Mouse (Mus musculus): Measurements from ENCODE around the gene R3hdm1. TPM values are rescaled to one million over a fixed set of nuclear protein-coding genes. Genes with fewer than 3 reads are reported as not detected.
A peak's percentile ranks its signal among the peaks of the same experiment; 100 is the strongest.

Gene R3hdm1
- polyA plus RNA-seq (2016; fragmentation: Nextera tagmentation; extraction: Ambion mirVana) = 79.7 and 83.8 TPM in 2 replicates

DNA sequence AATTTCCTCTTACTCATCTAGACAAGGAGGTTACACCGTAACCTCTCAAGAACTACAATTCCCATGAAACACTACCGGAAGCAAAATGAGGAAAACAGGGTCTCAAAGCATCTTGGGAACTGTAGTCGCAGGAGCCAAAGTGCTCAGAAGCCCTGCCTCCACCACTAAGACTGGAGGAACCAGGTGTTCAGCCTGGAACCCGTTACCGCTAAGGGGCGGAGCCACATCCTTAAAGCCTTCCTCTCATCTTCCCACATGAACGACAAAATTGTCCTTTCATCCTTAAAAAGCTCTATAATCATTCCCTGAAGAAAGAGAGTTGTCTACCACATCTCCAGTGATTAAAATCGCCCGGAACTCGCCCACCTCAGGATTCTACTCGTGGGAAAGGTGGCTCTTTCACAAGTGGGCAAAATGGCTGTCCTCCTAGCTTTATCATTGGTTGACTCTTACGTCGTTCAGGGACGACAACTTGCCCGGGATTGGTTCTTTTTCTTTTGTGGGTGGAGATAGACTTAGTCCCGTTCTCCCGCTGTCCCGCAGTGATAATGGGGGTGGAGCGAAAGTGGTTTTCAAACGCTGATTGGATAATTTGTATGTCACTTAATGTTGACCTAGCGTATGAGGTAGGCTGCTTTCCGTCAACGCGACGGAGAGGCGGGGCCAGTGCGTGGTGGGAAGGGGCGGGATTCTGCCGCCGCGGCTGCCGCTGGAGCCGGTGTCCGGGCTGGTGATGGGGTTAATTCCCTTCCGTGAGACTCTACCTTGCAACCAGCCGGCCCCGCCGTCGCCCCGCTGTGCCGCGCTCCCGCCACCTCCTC is at the start of gene R3hdm1, which contains the start of gene Zranb3:
Gene R3hdm1 (plus strand): TSS at position 661 of the 821 bp plus-strand sequence.
Gene Zranb3 (minus strand): TSS at position 407 of the 821 bp plus-strand sequence.
- under 1% methylated on average over 43 of the region's 43 CpGs for WGBS
- Histone ChIP-seq H3K9ac (peak within 1 kb of the TSS; percentile 84), H3K9me3 (no peaks in the 10 kb centered on the region), H3K4me1 (peaks cover 6% of the 10 kb centered on the region; the same call in 1 of the 2 replicates), H3K4me3 (peak within 1 kb of the TSS; percentile 92), H3K27me3 (no peaks in the 10 kb centered on the region), H3K36me3 (no peaks in the 10 kb centered on the region), H3K4me2 (replicated peaks) (peak within 1 kb of the TSS; percentile 63), H3K27ac (peak within 1 kb of the TSS; percentile 92)
- peak; percentile 96 for ATAC-seq (ENCODE audit: insufficient number of reproducible peaks, insufficient read depth, low FRiP score, low TSS enrichment)

DNA sequence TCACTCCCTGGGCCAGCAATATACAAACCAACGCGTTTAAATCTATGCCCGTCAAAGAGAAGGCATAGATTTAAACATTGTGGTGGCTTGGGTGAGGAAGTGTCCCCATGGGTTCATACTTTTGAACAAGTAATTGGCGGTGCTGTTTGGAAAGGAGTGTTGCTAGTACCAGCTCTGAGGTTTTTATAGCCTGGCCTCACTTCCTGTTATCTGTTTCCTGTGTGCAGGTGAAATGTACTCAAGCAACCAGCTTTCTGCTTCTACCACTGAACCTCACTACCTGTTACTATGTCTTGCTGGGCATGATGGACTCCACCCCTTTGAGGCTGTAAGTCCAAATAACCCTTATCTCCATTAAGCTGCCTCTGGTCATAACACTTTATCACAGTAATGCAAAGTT is 45.8 kb upstream of the R3hdm1 start:
- H3K4me3 ChIP-seq = no peak overlapping the region
- no peak overlapping the region for H3K27ac ChIP-seq
- no peaks in the 10 kb centered on the region for H3K4me1 ChIP-seq
- 90% methylated on average over 4 of the region's 4 CpGs for WGBS
- H3K27me3 ChIP-seq = no peaks in the 10 kb centered on the region
- H3K4me2 ChIP-seq (replicated peaks) = no peak overlapping the region
- no peaks in the 10 kb centered on the region for H3K36me3 ChIP-seq
- H3K9me3 ChIP-seq = no peaks in the 10 kb centered on the region
- no peak overlapping the region for H3K9ac ChIP-seq
- ATAC-seq (ENCODE audit: insufficient number of reproducible peaks, insufficient read depth, low FRiP score, low TSS enrichment) = no peak

GRCm38 (mm10) chr1:128058625-128059024 is 44.5 kb upstream of the R3hdm1 start:
- no peaks in the 10 kb centered on the region for H3K27me3 ChIP-seq
- no peak overlapping the region for H3K27ac ChIP-seq
- H3K4me1 ChIP-seq = no peaks in the 10 kb centered on the region
- H3K9me3 ChIP-seq = no peaks in the 10 kb centered on the region
- whole genome bisulfite sequencing = 91% methylated on average over 5 of the region's 5 CpGs
- H3K4me2 ChIP-seq (replicated peaks) = no peak overlapping the region
- H3K9ac ChIP-seq = no peak overlapping the region
- H3K36me3 ChIP-seq = no peaks in the 10 kb centered on the region
- no peak overlapping the region for H3K4me3 ChIP-seq
- no peak for ATAC-seq (ENCODE audit: insufficient number of reproducible peaks, insufficient read depth, low FRiP score, low TSS enrichment)

DNA sequence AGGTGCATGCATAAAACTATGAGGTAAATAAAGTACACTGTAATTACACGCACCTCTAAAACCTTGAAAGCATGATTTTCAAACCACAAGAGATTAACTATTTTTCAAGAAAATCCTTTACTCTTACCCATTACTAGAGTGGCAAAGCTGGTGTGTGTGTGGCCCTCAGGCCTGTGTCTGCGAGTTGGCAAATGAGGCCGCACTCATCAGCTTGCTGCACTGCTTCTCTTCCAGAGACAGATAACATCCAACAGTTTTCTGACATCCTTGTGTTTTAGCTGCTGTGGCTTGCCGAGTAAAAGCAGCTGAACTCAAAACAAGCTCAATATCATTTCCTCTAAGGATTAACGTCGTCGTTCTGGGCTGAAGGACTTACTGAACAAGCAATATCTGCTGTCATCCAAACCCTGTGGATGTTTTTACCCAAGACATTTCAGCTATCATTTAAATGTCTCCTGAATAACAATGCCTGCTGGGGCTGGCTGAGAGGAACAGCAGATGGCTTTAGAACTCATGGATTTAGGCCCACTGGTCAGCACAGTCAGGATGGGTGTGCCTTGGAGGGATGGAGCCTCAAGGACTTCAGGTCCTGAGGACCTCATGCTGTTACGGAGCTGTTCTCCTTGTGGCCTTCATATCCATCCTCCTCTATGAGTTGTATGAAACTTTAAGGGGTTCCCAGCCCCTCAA is 42.3 kb upstream of the R3hdm1 start:
- no peak overlapping the region for H3K4me3 ChIP-seq
- ATAC-seq (ENCODE audit: insufficient number of reproducible peaks, insufficient read depth, low FRiP score, low TSS enrichment) = no peak
- H3K4me1 ChIP-seq = no peaks in the 10 kb centered on the region
- no peak overlapping the region for H3K27ac ChIP-seq
- H3K4me2 ChIP-seq (replicated peaks) = no peak overlapping the region
- H3K9ac ChIP-seq = no peak overlapping the region
- no peaks in the 10 kb centered on the region for H3K36me3 ChIP-seq
- WGBS = 66% methylated on average over 8 of the region's 8 CpGs
- no peaks in the 10 kb centered on the region for H3K27me3 ChIP-seq
- no peaks in the 10 kb centered on the region for H3K9me3 ChIP-seq

DNA sequence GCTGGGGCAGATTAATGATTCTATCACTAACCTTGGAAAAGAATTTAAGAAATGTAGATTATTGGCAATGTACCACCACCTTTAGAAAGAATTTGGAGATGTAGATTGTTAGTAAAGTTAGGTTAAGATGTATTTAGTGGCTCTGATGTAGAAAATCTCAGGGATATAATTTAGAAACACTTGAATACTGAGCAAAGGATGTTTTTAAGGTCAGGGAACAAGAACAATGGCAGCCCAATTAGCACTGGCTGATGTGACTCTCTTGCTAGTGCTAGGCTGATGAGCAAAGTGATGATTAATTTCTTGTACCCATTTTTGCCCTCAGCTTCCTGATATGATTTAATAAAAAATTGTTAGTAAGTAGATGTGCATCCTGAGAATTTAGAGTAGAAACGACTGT is 41.7 kb upstream of the R3hdm1 start:
- no peaks in the 10 kb centered on the region for H3K9me3 ChIP-seq
- no peaks in the 10 kb centered on the region for H3K27me3 ChIP-seq
- no peak overlapping the region for H3K9ac ChIP-seq
- no peaks in the 10 kb centered on the region for H3K36me3 ChIP-seq
- H3K4me3 ChIP-seq = no peak overlapping the region
- no peak for ATAC-seq (ENCODE audit: insufficient number of reproducible peaks, insufficient read depth, low FRiP score, low TSS enrichment)
- no peak overlapping the region for H3K27ac ChIP-seq
- WGBS = 76% methylated on average over 1 of the region's 1 CpGs
- no peak overlapping the region for H3K4me2 ChIP-seq (replicated peaks)
- no peaks in the 10 kb centered on the region for H3K4me1 ChIP-seq

GRCm38 (mm10) chr1:128062167-128062566 is 40.9 kb upstream of the R3hdm1 start:
- Histone ChIP-seq H3K4me2 (replicated peaks) (no peak overlapping the region), H3K27ac (no peak overlapping the region), H3K36me3 (no peaks in the 10 kb centered on the region), H3K4me3 (no peak overlapping the region), H3K9ac (no peak overlapping the region), H3K9me3 (no peaks in the 10 kb centered on the region), H3K27me3 (no peaks in the 10 kb centered on the region), H3K4me1 (no peaks in the 10 kb centered on the region)
- no peak for ATAC-seq (ENCODE audit: insufficient number of reproducible peaks, insufficient read depth, low FRiP score, low TSS enrichment)
- WGBS = 96% methylated on average over 1 of the region's 1 CpGs

GRCm38 (mm10) chr1:128064716-128065115 is 38.4 kb upstream of the R3hdm1 start:
- no peak overlapping the region for H3K9ac ChIP-seq
- ATAC-seq (ENCODE audit: insufficient number of reproducible peaks, insufficient read depth, low FRiP score, low TSS enrichment) = no peak
- H3K36me3 ChIP-seq = no peaks in the 10 kb centered on the region
- no peak overlapping the region for H3K4me2 ChIP-seq (replicated peaks)
- H3K27me3 ChIP-seq = no peaks in the 10 kb centered on the region
- no peak overlapping the region for H3K27ac ChIP-seq
- WGBS = 85% methylated on average over 6 of the region's 6 CpGs
- no peaks in the 10 kb centered on the region for H3K4me1 ChIP-seq
- no peaks in the 10 kb centered on the region for H3K9me3 ChIP-seq
- H3K4me3 ChIP-seq = no peak overlapping the region

DNA sequence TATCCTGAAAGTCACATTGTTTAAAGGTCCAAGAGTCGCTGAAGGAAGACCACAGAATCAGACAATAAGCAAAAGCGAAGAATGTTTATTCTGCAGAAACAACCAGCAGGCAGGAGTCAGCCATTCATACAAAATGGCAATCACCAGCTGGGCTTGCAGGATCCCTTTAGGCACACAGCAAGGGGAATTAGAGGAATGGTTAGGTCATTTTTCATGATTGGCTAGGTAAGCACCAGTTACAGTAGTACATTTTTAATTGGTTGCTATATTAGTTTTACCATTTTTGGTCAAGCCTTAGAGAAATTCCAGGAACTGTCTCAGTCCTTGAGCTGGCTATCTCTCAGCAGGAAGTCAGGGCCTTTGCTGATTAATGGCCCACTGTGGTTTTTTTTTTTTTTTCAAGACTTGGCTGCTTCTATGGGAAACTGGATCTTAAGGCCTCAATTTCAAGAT is 34.1 kb upstream of the R3hdm1 start:
- Histone ChIP-seq H3K4me2 (replicated peaks) (no peak overlapping the region), H3K27me3 (no peaks in the 10 kb centered on the region), H3K9ac (no peak overlapping the region), H3K36me3 (no peaks in the 10 kb centered on the region), H3K4me3 (no peak overlapping the region), H3K4me1 (no peaks in the 10 kb centered on the region), H3K9me3 (no peaks in the 10 kb centered on the region), H3K27ac (no peak overlapping the region)
- WGBS = 84% methylated on average over 2 of the region's 2 CpGs
- no peak for ATAC-seq (ENCODE audit: insufficient number of reproducible peaks, insufficient read depth, low FRiP score, low TSS enrichment)

DNA sequence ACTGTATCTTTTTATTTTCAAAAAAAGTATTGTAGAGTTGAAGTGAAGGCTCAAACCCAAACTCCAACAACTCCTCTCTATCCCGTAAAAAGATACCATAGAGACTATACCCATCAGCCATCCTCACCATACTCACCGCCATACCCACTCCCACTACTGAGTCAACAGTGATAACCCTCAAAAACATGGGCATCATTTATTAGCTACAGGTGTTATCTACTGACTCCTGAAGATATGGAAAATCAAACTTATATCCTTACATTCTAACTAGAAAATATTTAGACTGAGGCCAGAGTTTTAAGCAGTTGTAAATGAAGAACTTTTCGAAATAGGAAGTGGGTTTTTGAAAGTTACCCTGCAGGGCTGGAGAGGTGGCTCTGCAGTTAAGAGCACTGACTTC is 33.1 kb upstream of the R3hdm1 start:
- H3K9ac ChIP-seq = no peak overlapping the region

GRCm38 (mm10) chr1:128073051-128073450 is 30.1 kb upstream of the R3hdm1 start:
- no peaks in the 10 kb centered on the region for H3K4me1 ChIP-seq
- no peak overlapping the region for H3K4me3 ChIP-seq
- H3K27ac ChIP-seq = no peak overlapping the region
- H3K4me2 ChIP-seq (replicated peaks) = no peak overlapping the region
- no peaks in the 10 kb centered on the region for H3K9me3 ChIP-seq
- H3K36me3 ChIP-seq = no peaks in the 10 kb centered on the region
- WGBS = 92% methylated on average over 6 of the region's 6 CpGs
- H3K9ac ChIP-seq = no peak overlapping the region
- no peak for ATAC-seq (ENCODE audit: insufficient number of reproducible peaks, insufficient read depth, low FRiP score, low TSS enrichment)
- H3K27me3 ChIP-seq = no peaks in the 10 kb centered on the region

More for the DNA sequence above, 33.1 kb upstream of the R3hdm1 start:
- Histone ChIP-seq H3K4me1 (no peaks in the 10 kb centered on the region), H3K27ac (no peak overlapping the region), H3K36me3 (no peaks in the 10 kb centered on the region), H3K4me2 (replicated peaks) (no peak overlapping the region), H3K27me3 (no peaks in the 10 kb centered on the region), H3K4me3 (no peak overlapping the region), H3K9me3 (no peaks in the 10 kb centered on the region)
- no peak for ATAC-seq (ENCODE audit: insufficient number of reproducible peaks, insufficient read depth, low FRiP score, low TSS enrichment)
- 92% methylated on average over 3 of the region's 3 CpGs for WGBS

GRCm38 (mm10) chr1:128076791-128077479 is 26.2 kb upstream of the R3hdm1 start:
- Histone ChIP-seq H3K9ac (no peak overlapping the region), H3K4me1 (no peaks in the 10 kb centered on the region), H3K9me3 (no peaks in the 10 kb centered on the region), H3K27me3 (no peaks in the 10 kb centered on the region), H3K27ac (no peak overlapping the region), H3K36me3 (no peaks in the 10 kb centered on the region), H3K4me3 (no peak overlapping the region), H3K4me2 (replicated peaks) (no peak overlapping the region)
- ATAC-seq (ENCODE audit: insufficient number of reproducible peaks, insufficient read depth, low FRiP score, low TSS enrichment) = no peak
- WGBS = 87% methylated on average over 8 of the region's 8 CpGs
